Mouse (Mus musculus): Measurements from ENCODE around the gene Rdh5. TPM values are rescaled to one million over a fixed set of nuclear protein-coding genes. Genes with fewer than 3 reads are reported as not detected.

Rdh5 gene
- polyA plus RNA-seq, 1 experiment from 2014 or later: 15.2 TPM

GRCm38 (mm10) chr10:128882067-128882466 lies 40.6 kb downstream of the Rdh5 start:
- no peak for DNase-seq
- H3K9me3 ChIP-seq (ENCODE audit: control insufficient read depth, low read length): no peaks in the 10 kb centered on the region
- H3K36me3 ChIP-seq (ENCODE audit: control insufficient read depth, insufficient read depth, low read length): peaks cover 53% of the 10 kb centered on the region
- no peak overlapping the region for H3K9ac ChIP-seq (replicated peaks; ENCODE audit: low read length)
- no peak overlapping the region for H3K4me3 ChIP-seq (replicated peaks; ENCODE audit: low read depth, low read length)
- WGBS: 83% methylated on average over 5 of the region's 5 CpGs
- H3K4me1 ChIP-seq (ENCODE audit: control insufficient read depth, insufficient read depth, low read length): no peaks in the 10 kb centered on the region
- no peak for ATAC-seq (ENCODE audit: low FRiP score, low TSS enrichment)
- H3K27ac ChIP-seq (replicated peaks; ENCODE audit: low read depth, low read length): no peak overlapping the region
- H3K27me3 ChIP-seq (ENCODE audit: control insufficient read depth, insufficient read depth, low read length): no peaks in the 10 kb centered on the region
- H3K4me2 ChIP-seq (ENCODE audit: low read length): no peak overlapping the region

GRCm38 (mm10) chr10:128878811-128879210 lies 43.9 kb downstream of the Rdh5 start:
- ATAC-seq (ENCODE audit: low FRiP score, low TSS enrichment) (no peak), DNase-seq (no peak)
- Histone ChIP-seq H3K36me3 (ENCODE audit: control insufficient read depth, insufficient read depth, low read length) (peaks cover 36% of the 10 kb centered on the region), H3K9me3 (ENCODE audit: control insufficient read depth, low read length) (no peaks in the 10 kb centered on the region), H3K9ac (replicated peaks; ENCODE audit: low read length) (no peak overlapping the region), H3K4me2 (ENCODE audit: low read length) (no peak overlapping the region), H3K4me1 (ENCODE audit: control insufficient read depth, insufficient read depth, low read length) (no peaks in the 10 kb centered on the region), H3K27me3 (ENCODE audit: control insufficient read depth, insufficient read depth, low read length) (no peaks in the 10 kb centered on the region), H3K27ac (replicated peaks; ENCODE audit: low read depth, low read length) (no peak overlapping the region), H3K4me3 (replicated peaks; ENCODE audit: low read depth, low read length) (no peak overlapping the region)
- 85% methylated on average over 2 of the region's 2 CpGs for WGBS

GRCm38 (mm10) chr10:128878291-128878690 lies 44.4 kb downstream of the Rdh5 start:
- no peak overlapping the region for H3K9ac ChIP-seq (replicated peaks; ENCODE audit: low read length)
- no peaks in the 10 kb centered on the region for H3K27me3 ChIP-seq (ENCODE audit: control insufficient read depth, insufficient read depth, low read length)
- ATAC-seq (ENCODE audit: low FRiP score, low TSS enrichment) (no peak), DNase-seq (no peak)
- no peak overlapping the region for H3K4me2 ChIP-seq (ENCODE audit: low read length)
- peaks cover 36% of the 10 kb centered on the region for H3K36me3 ChIP-seq (ENCODE audit: control insufficient read depth, insufficient read depth, low read length)
- H3K4me3 ChIP-seq (replicated peaks; ENCODE audit: low read depth, low read length): no peak overlapping the region
- no peaks in the 10 kb centered on the region for H3K4me1 ChIP-seq (ENCODE audit: control insufficient read depth, insufficient read depth, low read length)
- H3K9me3 ChIP-seq (ENCODE audit: control insufficient read depth, low read length): no peaks in the 10 kb centered on the region
- H3K27ac ChIP-seq (replicated peaks; ENCODE audit: low read depth, low read length): no peak overlapping the region

- Histone ChIP-seq H3K9me3 (ENCODE audit: control insufficient read depth, low read length) (no peaks in the 10 kb centered on the region), H3K4me1 (ENCODE audit: control insufficient read depth, insufficient read depth, low read length) (no peaks in the 10 kb centered on the region), H3K9ac (replicated peaks; ENCODE audit: low read length) (no peak overlapping the region), H3K4me3 (replicated peaks; ENCODE audit: low read depth, low read length) (no peak overlapping the region), H3K27ac (replicated peaks; ENCODE audit: low read depth, low read length) (no peak overlapping the region), H3K27me3 (ENCODE audit: control insufficient read depth, insufficient read depth, low read length) (no peaks in the 10 kb centered on the region), H3K36me3 (ENCODE audit: control insufficient read depth, insufficient read depth, low read length) (peaks cover 58% of the 10 kb centered on the region), H3K4me2 (ENCODE audit: low read length) (no peak overlapping the region)
- 91% methylated on average over 3 of the region's 3 CpGs for WGBS
- ATAC-seq (ENCODE audit: low FRiP score, low TSS enrichment) (no peak), DNase-seq (no peak)
These were observed 52.3 kb downstream of the Rdh5 start for GRCm38 (mm10) chr10:128870341-128870740.

- Histone ChIP-seq H3K27me3 (ENCODE audit: control insufficient read depth, insufficient read depth, low read length) (no peaks in the 10 kb centered on the region), H3K4me3 (replicated peaks; ENCODE audit: low read depth, low read length) (no peak overlapping the region), H3K4me1 (ENCODE audit: control insufficient read depth, insufficient read depth, low read length) (no peaks in the 10 kb centered on the region), H3K27ac (replicated peaks; ENCODE audit: low read depth, low read length) (no peak overlapping the region), H3K9ac (replicated peaks; ENCODE audit: low read length) (no peak overlapping the region), H3K9me3 (ENCODE audit: control insufficient read depth, low read length) (no peaks in the 10 kb centered on the region), H3K36me3 (ENCODE audit: control insufficient read depth, insufficient read depth, low read length) (peaks cover 44% of the 10 kb centered on the region), H3K4me2 (ENCODE audit: low read length) (no peak overlapping the region)
- ATAC-seq (ENCODE audit: low FRiP score, low TSS enrichment) (no peak), DNase-seq (no peak)
- WGBS: 95% methylated on average over 1 of the region's 1 CpGs
These were observed 56.2 kb downstream of the Rdh5 start for GRCm38 (mm10) chr10:128866518-128866917.

GRCm38 (mm10) chr10:128866042-128866441 lies 56.6 kb downstream of the Rdh5 start:
- Histone ChIP-seq H3K36me3 (ENCODE audit: control insufficient read depth, insufficient read depth, low read length) (peaks cover 42% of the 10 kb centered on the region), H3K27me3 (ENCODE audit: control insufficient read depth, insufficient read depth, low read length) (no peaks in the 10 kb centered on the region), H3K4me2 (ENCODE audit: low read length) (no peak overlapping the region), H3K9ac (replicated peaks; ENCODE audit: low read length) (no peak overlapping the region), H3K4me1 (ENCODE audit: control insufficient read depth, insufficient read depth, low read length) (no peaks in the 10 kb centered on the region), H3K9me3 (ENCODE audit: control insufficient read depth, low read length) (no peaks in the 10 kb centered on the region), H3K27ac (replicated peaks; ENCODE audit: low read depth, low read length) (no peak overlapping the region), H3K4me3 (replicated peaks; ENCODE audit: low read depth, low read length) (no peak overlapping the region)
- ATAC-seq (ENCODE audit: low FRiP score, low TSS enrichment): no peak
- 90% methylated on average over 3 of the region's 3 CpGs for WGBS
- no peak for DNase-seq

Other genes starting within 250 kb of the Rdh5 start
- gene Suox, start 248.8 kb downstream of the Rdh5 start, polyA plus RNA-seq (2014; fragmentation: Nextera tagmentation; extraction: Ambion mirVana): 10.3 and 10.4 TPM in 2 replicates
- 80.4 and 100 TPM in 2 replicates for gene Rab5b, start 226.6 kb downstream of the Rdh5 start, polyA plus RNA-seq (2014; fragmentation: Nextera tagmentation; extraction: Ambion mirVana)
- 0.22 and 0.38 TPM in 2 replicates for gene Pmel, start 218.7 kb downstream of the Rdh5 start, polyA plus RNA-seq (2014; fragmentation: Nextera tagmentation; extraction: Ambion mirVana)
- 13.2 and 24.2 TPM in 2 replicates for gene Cdk2, start 217.9 kb downstream of the Rdh5 start, polyA plus RNA-seq (2014; fragmentation: Nextera tagmentation; extraction: Ambion mirVana)
- gene Dgka, start 178.0 kb downstream of the Rdh5 start, polyA plus RNA-seq (2014; fragmentation: Nextera tagmentation; extraction: Ambion mirVana): 5.7 and 6.2 TPM in 2 replicates
- gene Pym1, start 175.0 kb downstream of the Rdh5 start, polyA plus RNA-seq (2014; fragmentation: Nextera tagmentation; extraction: Ambion mirVana): 46.7 and 60.0 TPM in 2 replicates
- 0.22 and 0.41 TPM in 2 replicates for gene Mmp19, start 132.0 kb downstream of the Rdh5 start, polyA plus RNA-seq (2014; fragmentation: Nextera tagmentation; extraction: Ambion mirVana)
- gene Dnajc14, start 118.8 kb downstream of the Rdh5 start, polyA plus RNA-seq (2014; fragmentation: Nextera tagmentation; extraction: Ambion mirVana): 38.6 and 42.7 TPM in 2 replicates
- 11.7 and 13.1 TPM in 2 replicates for gene Tmem198b, start 118.5 kb downstream of the Rdh5 start, polyA plus RNA-seq (2014; fragmentation: Nextera tagmentation; extraction: Ambion mirVana)
- gene Sarnp, start 105.6 kb downstream of the Rdh5 start, polyA plus RNA-seq (2014; fragmentation: Nextera tagmentation; extraction: Ambion mirVana): 150 and 152 TPM in 2 replicates
- 23.4 and 24.8 TPM in 2 replicates for gene Ormdl2, start 101.2 kb downstream of the Rdh5 start, polyA plus RNA-seq (2014; fragmentation: Nextera tagmentation; extraction: Ambion mirVana)
- 7.9 and 9.6 TPM in 2 replicates for gene Gdf11, start 31.2 kb downstream of the Rdh5 start, polyA plus RNA-seq (2014; fragmentation: Nextera tagmentation; extraction: Ambion mirVana)
- 120 and 138 TPM in 2 replicates for gene Cd63, start 21.9 kb downstream of the Rdh5 start, polyA plus RNA-seq (2014; fragmentation: Nextera tagmentation; extraction: Ambion mirVana)
- 249 and 282 TPM in 2 replicates for gene Bloc1s1, start 1.1 kb upstream of the Rdh5 start, polyA plus RNA-seq (2014; fragmentation: Nextera tagmentation; extraction: Ambion mirVana)
- 3.4 and 4.9 TPM in 2 replicates for gene Itga7, start 10.9 kb upstream of the Rdh5 start, polyA plus RNA-seq (2014; fragmentation: Nextera tagmentation; extraction: Ambion mirVana)
- gene Mettl7b, start 38.1 kb upstream of the Rdh5 start, polyA plus RNA-seq (2014; fragmentation: Nextera tagmentation; extraction: Ambion mirVana): not detected in 2 replicates
- gene Olfr9, start 66.5 kb upstream of the Rdh5 start, polyA plus RNA-seq (2014; fragmentation: Nextera tagmentation; extraction: Ambion mirVana): not detected in 2 replicates
- not detected in 2 replicates for gene Olfr763, start 87.9 kb upstream of the Rdh5 start, polyA plus RNA-seq (2014; fragmentation: Nextera tagmentation; extraction: Ambion mirVana)
- not detected in 2 replicates for gene Olfr764-ps1, start 117.0 kb upstream of the Rdh5 start, polyA plus RNA-seq (2014; fragmentation: Nextera tagmentation; extraction: Ambion mirVana)
- gene Olfr765, start 127.1 kb upstream of the Rdh5 start, polyA plus RNA-seq (2014; fragmentation: Nextera tagmentation; extraction: Ambion mirVana): not detected in 2 replicates
- not detected in 2 replicates for gene Olfr766-ps1, start 146.1 kb upstream of the Rdh5 start, polyA plus RNA-seq (2014; fragmentation: Nextera tagmentation; extraction: Ambion mirVana)
- not detected in 2 replicates for gene Olfr767, start 160.0 kb upstream of the Rdh5 start, polyA plus RNA-seq (2014; fragmentation: Nextera tagmentation; extraction: Ambion mirVana)
- not detected in 2 replicates for gene Olfr768, start 176.5 kb upstream of the Rdh5 start, polyA plus RNA-seq (2014; fragmentation: Nextera tagmentation; extraction: Ambion mirVana)
- gene Olfr769, start 195.0 kb upstream of the Rdh5 start, polyA plus RNA-seq (2014; fragmentation: Nextera tagmentation; extraction: Ambion mirVana): not detected in 2 replicates
- gene Olfr770, start 216.1 kb upstream of the Rdh5 start, polyA plus RNA-seq (2014; fragmentation: Nextera tagmentation; extraction: Ambion mirVana): not detected in 2 replicates
- gene Olfr771, start 241.9 kb upstream of the Rdh5 start, polyA plus RNA-seq (2014; fragmentation: Nextera tagmentation; extraction: Ambion mirVana): not detected in 2 replicates